Comparison of ENCODE assay signal across 8 mouse cellular contexts in the genomic region with DNA sequence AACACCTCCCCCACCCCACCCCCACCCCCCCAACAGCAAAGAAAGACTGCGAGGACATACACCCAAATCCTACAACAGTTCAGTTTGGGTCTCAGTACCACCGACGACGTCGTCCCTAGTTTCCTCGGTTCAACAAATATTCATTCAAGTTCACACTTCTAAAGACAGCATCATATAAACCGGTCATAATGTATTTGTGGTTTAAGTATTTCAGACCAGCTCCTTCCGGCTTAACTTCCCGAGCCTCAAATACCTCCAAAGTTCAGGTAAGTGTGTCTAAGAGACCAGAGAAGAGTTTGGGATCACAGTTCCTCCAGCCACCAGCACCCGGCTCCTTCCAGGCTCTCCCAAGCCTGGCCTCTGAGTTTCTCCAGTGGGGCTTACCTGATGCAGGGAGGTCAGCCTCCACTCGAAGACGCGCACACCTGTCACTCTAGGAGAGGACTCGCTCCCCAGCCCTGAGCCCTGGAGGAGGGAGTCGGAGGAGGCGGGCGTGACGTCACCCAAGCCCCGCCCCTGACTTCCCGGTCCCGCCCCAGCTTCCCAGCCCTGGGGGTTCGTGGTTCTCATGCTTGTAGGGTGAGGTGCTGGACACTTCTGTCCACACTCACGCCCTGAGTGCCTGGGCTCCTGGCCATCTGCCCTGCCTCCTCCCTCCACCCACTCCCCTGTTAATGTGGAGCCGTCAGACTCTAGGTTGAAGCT. TPM values are rescaled to one million over a fixed set of nuclear protein-coding genes. Genes with fewer than 3 reads are reported as not detected.
DNase-seq lines count a peak whose midpoint lies in the region; ATAC-seq and TF ChIP-seq lines count a peak whose summit lies in the region.

TSS of gene Csnk1e (minus strand) at position 461 of the 705 bp plus-strand sequence.

- H3K36me3 ChIP-seq in heart, embryonic 16.5 days (ENCODE audit: control insufficient read depth, insufficient read depth): no peaks in the 10 kb centered on the region
- H3K36me3 ChIP-seq in liver, postnatal 0 days (replicated peaks; ENCODE audit: insufficient read depth, low read length): no peaks in the 10 kb centered on the region
- H3K36me3 ChIP-seq in neural tube, embryonic 12.5 days: no peaks in the 10 kb centered on the region

- H3K4me1 ChIP-seq in heart, embryonic 16.5 days (ENCODE audit: control insufficient read depth, insufficient read depth, low read length): peaks cover 14% of the 10 kb centered on the region
- H3K4me1 ChIP-seq in liver, postnatal 0 days (ENCODE audit: insufficient read depth): peaks cover 13% of the 10 kb centered on the region
- peaks cover 9% of the 10 kb centered on the region for H3K4me1 ChIP-seq in neural tube, embryonic 12.5 days

- peak within 1 kb of the TSS; percentile 53 for H3K27ac ChIP-seq in heart, embryonic 16.5 days (ENCODE audit: low read length)
- H3K27ac ChIP-seq in liver, postnatal 0 days (ENCODE audit: low read depth): peak within 1 kb of the TSS; percentile 2; the same call in 1 of the 2 replicates
- no peak within 1 kb of the TSS for H3K27ac ChIP-seq in neural tube, embryonic 12.5 days

- no peaks in the 10 kb centered on the region for H3K27me3 ChIP-seq in heart, embryonic 16.5 days (ENCODE audit: control insufficient read depth, insufficient read depth, low read length)
- H3K27me3 ChIP-seq in liver, postnatal 0 days (ENCODE audit: insufficient read depth, low read length): no peaks in the 10 kb centered on the region
- peaks cover 7% of the 10 kb centered on the region; the same call in 1 of the 2 replicates for H3K27me3 ChIP-seq in neural tube, embryonic 12.5 days (replicated peaks)

- peak; percentile 41 for ATAC-seq in CD4-positive, CD25-positive, alpha-beta regulatory T cell, adult 4 months
- ATAC-seq in erythroblast, adult 5-6 weeks (replicated peaks; ENCODE audit: low FRiP score, poor library complexity, severe bottlenecking): no peak
- peak; percentile 90 for ATAC-seq in heart, embryonic 16.5 days (replicated peaks; ENCODE audit: extremely low read depth, insufficient read depth, low FRiP score)
- ATAC-seq in liver, postnatal 0 days: peak; percentile 67
- no peak for ATAC-seq in neural tube, embryonic 12.5 days (ENCODE audit: low FRiP score, low read depth)

- H3K4me3 ChIP-seq in heart, embryonic 16.5 days (ENCODE audit: low read length): peak within 1 kb of the TSS; percentile 40
- H3K4me3 ChIP-seq in liver, postnatal 0 days (ENCODE audit: low read depth, low read length): peak within 1 kb of the TSS; percentile 27
- H3K4me3 ChIP-seq in neural tube, embryonic 12.5 days: peak within 1 kb of the TSS; percentile 30

- DNase-seq in adipocyte (ENCODE audit: low spot score): peak; percentile 30
- DNase-seq in kidney, postnatal 25 days: peak; percentile 76 to 86
- DNase-seq in liver, postnatal 0 days: peak; percentile 77
- DNase-seq in frontal cortex, postnatal 36 days (ENCODE audit: low spot score in 2 of 2): no peak

- peak within 1 kb of the TSS; percentile 61 for H3K4me2 ChIP-seq in heart, embryonic 16.5 days (ENCODE audit: low read depth, low read length)
- H3K4me2 ChIP-seq in liver, postnatal 0 days (ENCODE audit: low read depth, low read length): peak within 1 kb of the TSS; percentile 76
- H3K4me2 ChIP-seq in neural tube, embryonic 12.5 days (replicated peaks): peak within 1 kb of the TSS; percentile 68

- no peak for TF ChIP-seq CTCF in liver, postnatal 0 days (IDR thresholded peaks at IDR 0.05; ENCODE audit: low read depth)

- H3K9me3 ChIP-seq in heart, embryonic 16.5 days (replicated peaks; ENCODE audit: control insufficient read depth, low read length): no peaks in the 10 kb centered on the region
- no peaks in the 10 kb centered on the region for H3K9me3 ChIP-seq in liver, postnatal 0 days (ENCODE audit: low read length)
- no peaks in the 10 kb centered on the region for H3K9me3 ChIP-seq in neural tube, embryonic 12.5 days

- no peak for TF ChIP-seq EP300 in liver, postnatal 0 days (IDR thresholded peaks at IDR 0.05; ENCODE audit: low read depth)

- WGBS in heart, embryonic 16.5 days: 3% methylated on average over 24 of the region's 24 CpGs
- 4% methylated on average over 20 of the region's 24 CpGs for WGBS in liver, postnatal 0 days (ENCODE audit: insufficient replicate concordance)
- whole genome bisulfite sequencing in neural tube, embryonic 12.5 days: 3% methylated on average over 24 of the region's 24 CpGs

- H3K9ac ChIP-seq in heart, embryonic 16.5 days (ENCODE audit: low read length): peak within 1 kb of the TSS; percentile 62
- H3K9ac ChIP-seq in liver, postnatal 0 days (replicated peaks): no peak within 1 kb of the TSS
- H3K9ac ChIP-seq in neural tube, embryonic 12.5 days: 0 out of 2 replicates have a peak within 1 kb of the TSS, but pooled peaks have one; percentile 40

RNA-seq across cellular contexts. Expression of gene Csnk1e, which starts in this region (rescaled TPM):
- polyA plus RNA-seq in CD4-positive, CD25-positive, alpha-beta regulatory T cell, adult 4 months (2017; shearing (Covaris generic)): 1 to 10 TPM; 3.1 to 6.2 TPM
- 13.2 and 14.6 TPM in 2 replicates for total RNA-seq in erythroblast, adult 5-6 weeks (2015; ENCODE audit: low replicate concordance)
- 3.9 and 16.3 TPM in 2 replicates for total RNA-seq in erythroblast, adult 5-6 weeks (2017; ENCODE audit: low replicate concordance)
- polyA plus RNA-seq in heart, embryonic 16.5 days (2015; fragmentation: Nextera tagmentation; extraction: Ambion mirVana): 54.0 and 70.2 TPM in 2 replicates
- 7.5 and 8.9 TPM in 2 replicates for polyA plus RNA-seq in liver, postnatal 0 days (2015; fragmentation: Nextera tagmentation; extraction: Ambion mirVana)
- polyA plus RNA-seq in neural tube, embryonic 12.5 days (2016; fragmentation: Nextera tagmentation; extraction: Ambion mirVana): 303 and 308 TPM in 2 replicates

Comparison
In these comparisons a context has a peak if more than half of its experiments do, and no peak if none do; other contexts are left out.
1. ATAC-seq: peak in CD4-positive, CD25-positive, alpha-beta regulatory T cell, adult 4 months (single experiment), heart, embryonic 16.5 days (single experiment) and liver, postnatal 0 days (single experiment); none in erythroblast, adult 5-6 weeks (single experiment) and neural tube, embryonic 12.5 days (single experiment).
2. DNase-seq: peak in adipocyte (single experiment), kidney, postnatal 25 days (2 of 2) and liver, postnatal 0 days (single experiment); none in frontal cortex, postnatal 36 days (0 of 2).
3. Peak in every context shown above with its lines, with median percentiles within 50 percentile points of each other: H3K4me2 ChIP-seq and H3K4me3 ChIP-seq.